Mouse (Mus musculus): ENCODE results near the gene Rnf212. TPM values are rescaled to one million over a fixed set of nuclear protein-coding genes. Genes with fewer than 3 reads are reported as not detected.
"Not testable (repeated sequence)": the region's sequence is repeated elsewhere in the genome, so short reads cannot be mapped to it uniquely, and the experiment has no call there.

Rnf212 gene
- polyA plus RNA-seq (2014; fragmentation: Nextera tagmentation; extraction: Ambion mirVana): not detected in 2 replicates

DNA sequence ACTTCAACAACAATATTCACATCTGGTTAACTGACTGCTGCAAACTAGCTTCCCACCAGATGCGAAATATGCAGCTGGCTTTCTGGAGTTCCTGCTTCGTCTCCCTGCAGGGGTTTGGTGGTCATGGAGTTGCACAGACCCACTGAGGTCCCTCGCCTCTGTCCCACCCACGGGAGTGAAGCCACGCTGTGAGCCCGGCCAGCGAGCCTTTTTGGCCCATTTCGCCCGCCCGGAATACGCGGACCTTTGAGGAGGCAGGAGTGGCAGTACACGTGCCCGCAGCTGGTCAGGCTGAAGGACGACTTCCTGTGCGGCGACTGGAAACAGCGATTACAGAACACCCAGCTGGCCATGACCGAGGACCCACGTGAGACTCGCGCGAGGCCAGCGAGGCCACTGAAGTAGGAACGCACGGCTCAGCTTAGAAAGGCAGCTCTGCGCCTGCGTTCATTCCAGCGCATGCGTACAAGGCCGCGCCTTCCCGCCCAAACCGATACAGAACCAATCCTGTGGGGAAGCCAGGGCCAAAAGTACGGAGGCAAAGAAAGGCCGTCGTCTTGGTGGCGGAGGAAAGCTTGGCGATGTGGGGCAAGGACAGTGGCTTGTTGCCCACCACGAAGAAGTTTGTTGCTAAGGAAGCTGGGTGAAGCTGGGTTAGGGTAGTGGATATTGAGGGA lies at the start of gene Rnf212:
Rnf212 (minus strand) TSS at position 353 of the 677 bp plus-strand sequence.
- Histone ChIP-seq H3K4me1 (ENCODE audit: control insufficient read depth, insufficient read depth, low read length) (no peaks in the 10 kb centered on the region), H3K9me3 (ENCODE audit: control insufficient read depth, low read length) (no peaks in the 10 kb centered on the region), H3K4me3 (ENCODE audit: low read length) (no peak within 1 kb of the TSS), H3K36me3 (ENCODE audit: control insufficient read depth, insufficient read depth, low read length) (no peaks in the 10 kb centered on the region), H3K9ac (ENCODE audit: low read depth, low read length) (no peak within 1 kb of the TSS), H3K27ac (ENCODE audit: low read depth, low read length) (no peak within 1 kb of the TSS), H3K27me3 (ENCODE audit: control insufficient read depth, insufficient read depth, low read length) (no peaks in the 10 kb centered on the region), H3K4me2 (replicated peaks; ENCODE audit: low read depth, low read length) (no peak within 1 kb of the TSS)
- WGBS: 77% methylated on average over 40 of the region's 40 CpGs
- ATAC-seq (ENCODE audit: low FRiP score, low TSS enrichment): no peak

GRCm38 (mm10) chr5:108823276-108823675 lies 48.5 kb upstream of the Rnf212 start:
- no peaks in the 10 kb centered on the region for H3K9me3 ChIP-seq (ENCODE audit: control insufficient read depth, low read length)
- WGBS: 89% methylated on average over 2 of the region's 2 CpGs
- no peak overlapping the region for H3K4me3 ChIP-seq (ENCODE audit: low read length)
- H3K4me2 ChIP-seq (replicated peaks; ENCODE audit: low read depth, low read length): no peak overlapping the region
- no peak for ATAC-seq (ENCODE audit: low FRiP score, low TSS enrichment)
- H3K36me3 ChIP-seq (ENCODE audit: control insufficient read depth, insufficient read depth, low read length): no peaks in the 10 kb centered on the region
- no peak overlapping the region for H3K9ac ChIP-seq (ENCODE audit: low read depth, low read length)
- H3K27ac ChIP-seq (ENCODE audit: low read depth, low read length): no peak overlapping the region
- H3K27me3 ChIP-seq (ENCODE audit: control insufficient read depth, insufficient read depth, low read length): no peaks in the 10 kb centered on the region
- no peaks in the 10 kb centered on the region for H3K4me1 ChIP-seq (ENCODE audit: control insufficient read depth, insufficient read depth, low read length)

- not testable (repeated sequence) for H3K9me3 ChIP-seq (ENCODE audit: control insufficient read depth, low read length); H3K27ac ChIP-seq (ENCODE audit: low read depth, low read length); H3K27me3 ChIP-seq (ENCODE audit: control insufficient read depth, insufficient read depth, low read length); H3K9ac ChIP-seq (ENCODE audit: low read depth, low read length); H3K4me2 ChIP-seq (replicated peaks; ENCODE audit: low read depth, low read length); H3K4me1 ChIP-seq (ENCODE audit: control insufficient read depth, insufficient read depth, low read length); H3K4me3 ChIP-seq (ENCODE audit: low read length); H3K36me3 ChIP-seq (ENCODE audit: control insufficient read depth, insufficient read depth, low read length); ATAC-seq (ENCODE audit: low FRiP score, low TSS enrichment)
- WGBS: 75% methylated on average over 2 of the region's 2 CpGs
These were observed 34.0 kb upstream of the Rnf212 start, which contains the start of gene Vmn2r8 for GRCm38 (mm10) chr5:108808750-108809149. Gene Vmn2r8 (minus strand): TSS chr5:108808850.

- Histone ChIP-seq H3K9me3 (ENCODE audit: control insufficient read depth, low read length) (no peaks in the 10 kb centered on the region), H3K4me3 (ENCODE audit: low read length) (no peak overlapping the region), H3K27ac (ENCODE audit: low read depth, low read length) (no peak overlapping the region), H3K4me2 (replicated peaks; ENCODE audit: low read depth, low read length) (no peak overlapping the region), H3K36me3 (ENCODE audit: control insufficient read depth, insufficient read depth, low read length) (no peaks in the 10 kb centered on the region), H3K9ac (ENCODE audit: low read depth, low read length) (no peak overlapping the region), H3K27me3 (ENCODE audit: control insufficient read depth, insufficient read depth, low read length) (no peaks in the 10 kb centered on the region), H3K4me1 (ENCODE audit: control insufficient read depth, insufficient read depth, low read length) (no peaks in the 10 kb centered on the region)
- 54% methylated on average over 1 of the region's 1 CpGs for WGBS
- ATAC-seq (ENCODE audit: low FRiP score, low TSS enrichment): no peak
These were observed 28.9 kb upstream of the Rnf212 start for GRCm38 (mm10) chr5:108803646-108804045.

DNA sequence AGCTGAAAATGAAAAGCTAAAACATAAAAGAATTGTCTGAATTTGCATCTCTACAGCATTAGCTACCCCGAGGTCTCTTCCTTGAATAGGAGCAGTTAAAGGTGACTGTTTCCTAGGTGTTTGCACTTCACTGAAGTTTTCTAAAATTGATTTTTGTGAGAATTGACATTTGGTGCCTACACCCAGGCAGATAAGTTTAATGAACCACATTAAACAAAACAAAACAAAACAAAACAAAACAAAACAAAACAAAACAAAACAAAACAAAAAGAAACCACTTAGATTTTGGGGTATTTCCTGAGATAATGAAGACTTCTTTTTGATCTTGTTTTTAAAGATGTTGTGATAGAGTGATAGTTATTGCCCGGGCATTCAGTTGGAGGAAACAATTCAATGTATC lies 20.5 kb upstream of the Rnf212 start, which contains the start of gene Tmed11:
Tmed11 (minus strand) TSS at position 101 of the 400 bp plus-strand sequence.
- not testable (repeated sequence) for ATAC-seq (ENCODE audit: low FRiP score, low TSS enrichment); H3K4me3 ChIP-seq (ENCODE audit: low read length); H3K36me3 ChIP-seq (ENCODE audit: control insufficient read depth, insufficient read depth, low read length); H3K9ac ChIP-seq (ENCODE audit: low read depth, low read length); H3K4me1 ChIP-seq (ENCODE audit: control insufficient read depth, insufficient read depth, low read length); H3K27me3 ChIP-seq (ENCODE audit: control insufficient read depth, insufficient read depth, low read length); H3K9me3 ChIP-seq (ENCODE audit: control insufficient read depth, low read length); H3K4me2 ChIP-seq (replicated peaks; ENCODE audit: low read depth, low read length); H3K27ac ChIP-seq (ENCODE audit: low read depth, low read length)
- 73% methylated on average over 2 of the region's 2 CpGs for WGBS

GRCm38 (mm10) chr5:108790385-108790784 lies 15.6 kb upstream of the Rnf212 start:
- not testable (repeated sequence) for ATAC-seq (ENCODE audit: low FRiP score, low TSS enrichment); H3K4me3 ChIP-seq (ENCODE audit: low read length); H3K27ac ChIP-seq (ENCODE audit: low read depth, low read length); H3K36me3 ChIP-seq (ENCODE audit: control insufficient read depth, insufficient read depth, low read length); H3K27me3 ChIP-seq (ENCODE audit: control insufficient read depth, insufficient read depth, low read length); H3K4me2 ChIP-seq (replicated peaks; ENCODE audit: low read depth, low read length); H3K9me3 ChIP-seq (ENCODE audit: control insufficient read depth, low read length); H3K4me1 ChIP-seq (ENCODE audit: control insufficient read depth, insufficient read depth, low read length); H3K9ac ChIP-seq (ENCODE audit: low read depth, low read length)
- WGBS: 39% methylated on average over 1 of the region's 1 CpGs

DNA sequence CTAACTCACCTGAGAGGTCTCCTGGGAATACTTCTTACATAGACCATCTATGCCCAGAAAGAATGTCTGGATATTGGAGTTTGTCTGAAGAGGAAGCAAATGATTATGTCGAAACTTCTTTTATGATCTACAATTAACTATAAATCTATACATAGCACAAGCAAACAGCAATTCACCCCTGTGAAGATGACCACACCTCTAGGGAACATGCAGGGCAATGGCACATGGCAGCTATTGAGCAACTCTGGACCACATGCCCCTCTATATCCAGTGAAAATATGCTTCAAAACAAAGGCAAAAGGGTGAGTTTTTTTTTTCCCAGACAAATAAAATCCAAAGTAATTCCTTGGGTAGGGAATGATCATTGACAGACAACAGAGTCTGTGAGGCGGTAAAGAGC lies 14.8 kb downstream of the Rnf212 start:
- no peak for ATAC-seq (ENCODE audit: low FRiP score, low TSS enrichment)
- 93% methylated on average over 2 of the region's 2 CpGs for WGBS
- Histone ChIP-seq H3K36me3 (ENCODE audit: control insufficient read depth, insufficient read depth, low read length) (no peaks in the 10 kb centered on the region), H3K27me3 (ENCODE audit: control insufficient read depth, insufficient read depth, low read length) (no peaks in the 10 kb centered on the region), H3K4me2 (replicated peaks; ENCODE audit: low read depth, low read length) (no peak overlapping the region), H3K4me1 (ENCODE audit: control insufficient read depth, insufficient read depth, low read length) (no peaks in the 10 kb centered on the region), H3K9ac (ENCODE audit: low read depth, low read length) (no peak overlapping the region), H3K9me3 (ENCODE audit: control insufficient read depth, low read length) (no peaks in the 10 kb centered on the region), H3K4me3 (ENCODE audit: low read length) (no peak overlapping the region), H3K27ac (ENCODE audit: low read depth, low read length) (no peak overlapping the region)

- Histone ChIP-seq H3K4me1 (ENCODE audit: control insufficient read depth, insufficient read depth, low read length) (no peaks in the 10 kb centered on the region), H3K27ac (ENCODE audit: low read depth, low read length) (no peak overlapping the region), H3K9ac (ENCODE audit: low read depth, low read length) (no peak overlapping the region), H3K27me3 (ENCODE audit: control insufficient read depth, insufficient read depth, low read length) (no peaks in the 10 kb centered on the region), H3K4me3 (ENCODE audit: low read length) (no peak overlapping the region), H3K9me3 (ENCODE audit: control insufficient read depth, low read length) (no peaks in the 10 kb centered on the region), H3K36me3 (ENCODE audit: control insufficient read depth, insufficient read depth, low read length) (no peaks in the 10 kb centered on the region), H3K4me2 (replicated peaks; ENCODE audit: low read depth, low read length) (no peak overlapping the region)
- WGBS: 58% methylated on average over 3 of the region's 3 CpGs
- ATAC-seq (ENCODE audit: low FRiP score, low TSS enrichment): no peak
These were observed 16.4 kb downstream of the Rnf212 start for GRCm38 (mm10) chr5:108758396-108758795.

DNA sequence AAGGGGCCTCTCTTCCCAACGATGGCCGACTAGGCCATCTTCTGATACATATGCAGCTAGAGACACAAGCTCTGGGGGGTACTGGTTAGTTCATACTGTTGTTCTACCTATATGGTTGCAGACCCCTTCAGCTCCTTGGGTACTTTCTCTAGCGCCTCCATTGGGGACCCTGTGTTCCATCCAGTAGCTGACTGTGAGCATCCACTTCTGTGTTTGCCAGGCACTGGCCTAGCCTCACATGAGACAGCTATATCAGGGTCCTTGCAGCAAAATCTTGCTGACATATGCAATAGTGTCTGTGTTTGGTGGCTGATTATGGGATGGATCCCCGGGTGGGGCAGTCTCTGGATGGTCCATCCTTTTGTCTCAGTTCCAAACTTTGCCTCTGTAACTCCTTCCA lies 23.5 kb downstream of the Rnf212 start:
- not testable (repeated sequence) for H3K36me3 ChIP-seq (ENCODE audit: control insufficient read depth, insufficient read depth, low read length); H3K27me3 ChIP-seq (ENCODE audit: control insufficient read depth, insufficient read depth, low read length); H3K4me3 ChIP-seq (ENCODE audit: low read length); ATAC-seq (ENCODE audit: low FRiP score, low TSS enrichment); H3K4me1 ChIP-seq (ENCODE audit: control insufficient read depth, insufficient read depth, low read length); H3K9ac ChIP-seq (ENCODE audit: low read depth, low read length); H3K4me2 ChIP-seq (replicated peaks; ENCODE audit: low read depth, low read length); H3K9me3 ChIP-seq (ENCODE audit: control insufficient read depth, low read length); H3K27ac ChIP-seq (ENCODE audit: low read depth, low read length)
- WGBS: 83% methylated on average over 4 of the region's 4 CpGs

Data from kidney, embryonic 14.5 days (tissue).